Mouse (Mus musculus): ENCODE data around the gene Prkag3.

- no peak for TF ChIP-seq MAFK (IDR thresholded peaks at IDR 0.05; ENCODE audit: insufficient read depth, low read depth, low read length)
- TF ChIP-seq HCFC1 (IDR thresholded peaks at IDR 0.05; ENCODE audit: borderline replicate concordance, insufficient read depth, low read length) = no peak
- no peak for TF ChIP-seq ZNF384 (IDR thresholded peaks at IDR 0.05; ENCODE audit: low read depth, low read length)
- TF ChIP-seq ZC3H11A (IDR thresholded peaks at IDR 0.05; ENCODE audit: borderline replicate concordance, low read depth, low read length) = no peak
Observed at GRCm38 (mm10) chr1:74721657-74722056, 27.4 kb downstream of the Prkag3 start.
